Mouse (Mus musculus) ES-Bruce4 (cell line): ENCODE measurements around the gene Tmppe.
A peak's percentile ranks its signal among the peaks of the same experiment; 100 is the strongest.

Experiments
- CTCF ChIP-seq: IDR thresholded peaks from one replicate; pipeline ENCODE4 v1.8.1; 2011; ENCODE audit warnings: low read depth, low read length
- POLR2A ChIP-seq: IDR thresholded peaks from one replicate; pipeline ENCODE4 v1.8.1; 2011; ENCODE audit warnings: low read length; ENCODE audit not compliant: insufficient read depth

DNA sequence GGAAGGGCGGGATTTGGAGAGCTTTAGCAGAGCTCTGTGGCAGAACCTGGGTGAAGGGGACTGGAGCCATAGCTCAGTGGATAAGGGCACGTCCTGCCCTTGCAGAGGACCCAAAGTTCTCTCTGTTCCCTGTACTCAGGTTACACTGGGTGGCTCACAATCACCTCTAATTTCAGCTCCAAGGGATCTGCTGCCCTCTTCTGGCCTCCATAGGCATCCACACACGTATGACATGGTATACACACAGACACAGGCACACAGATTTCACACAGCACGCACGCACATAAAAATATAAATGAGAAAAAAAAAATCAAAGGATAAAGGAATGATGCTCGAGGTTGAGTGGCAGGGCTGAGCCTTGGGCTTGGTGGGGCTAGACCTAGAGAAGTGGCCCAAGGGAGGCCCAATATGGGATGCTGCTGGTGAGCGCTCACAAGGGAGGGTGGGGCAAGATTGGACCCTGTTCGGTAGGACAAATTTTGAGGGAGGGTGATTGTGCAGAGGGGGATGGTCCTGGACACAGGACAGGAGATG, 11.5 kb upstream of the Tmppe start:
- TF ChIP-seq CTCF, result peak; percentile 34
- no peak for TF ChIP-seq POLR2A
